Mouse (Mus musculus) monocyte, adult 5-6 weeks (primary cell): ENCODE data around the gene Crim1. TPM values are rescaled to one million over a fixed set of nuclear protein-coding genes. Genes with fewer than 3 reads are reported as not detected.
A peak's percentile ranks its signal among the peaks of the same experiment; 100 is the strongest.

ENCODE experiments used
- ATAC-seq: fragments of 153-309, 156-312 bp; replicated peaks from 2 replicates; pipeline ENCODE4 v1.8.0; 2017; ENCODE audit warnings: mild to moderate bottlenecking; ENCODE audit not compliant: low TSS enrichment, insufficient number of reproducible peaks, severe bottlenecking, poor library complexity, low FRiP score
- total RNA-seq: library from RNA; stranded (forward); fragments of 200-1000, 200-491, 200-594 nt; gene quantifications from 3 replicates; pipeline ENCODE4 v1.2.3, GENCODE M21; 2017

Gene Crim1
- total RNA-seq, 1 experiment from 2014 or later = 10.1 TPM

DNA sequence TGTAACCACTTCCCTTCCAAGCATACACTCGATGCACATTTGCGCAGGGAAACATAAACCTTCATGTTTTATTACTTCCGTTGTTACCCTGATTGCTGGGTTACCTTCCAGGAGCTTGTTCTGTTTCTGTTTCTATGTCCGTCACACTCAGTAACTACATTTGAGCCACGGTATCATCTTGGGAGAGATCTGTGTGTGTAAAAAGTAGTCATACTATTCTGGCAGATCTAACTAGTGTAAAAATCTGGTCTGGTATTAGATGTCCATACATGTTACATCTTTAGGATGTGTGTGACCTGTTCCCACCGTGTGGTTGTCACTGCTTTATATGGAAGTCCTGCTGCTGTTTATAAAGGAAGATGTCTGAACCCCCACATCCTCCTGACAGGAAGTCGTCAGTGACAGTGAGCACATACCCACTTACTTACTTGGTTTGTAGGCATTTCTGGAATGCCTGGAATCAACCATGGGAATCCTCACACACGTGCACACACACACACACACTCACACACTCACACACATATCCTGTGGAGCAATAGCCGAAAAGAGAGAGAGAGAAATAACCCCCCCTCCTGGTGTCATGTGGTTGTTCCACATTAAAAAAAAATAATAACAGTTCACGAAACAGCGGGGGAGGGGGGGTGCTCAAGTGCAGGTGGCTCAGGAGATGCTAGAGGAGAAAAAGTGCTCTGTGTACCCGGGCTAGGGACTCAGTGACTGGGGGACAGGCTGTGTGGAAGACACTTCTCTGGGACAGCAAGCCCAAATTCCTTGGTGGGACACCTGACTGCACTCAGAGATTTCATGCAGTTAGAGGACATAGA is 151.8 kb downstream of the Crim1 start:
- peak; percentile 42; the same call in 1 of the 2 replicates for ATAC-seq

DNA sequence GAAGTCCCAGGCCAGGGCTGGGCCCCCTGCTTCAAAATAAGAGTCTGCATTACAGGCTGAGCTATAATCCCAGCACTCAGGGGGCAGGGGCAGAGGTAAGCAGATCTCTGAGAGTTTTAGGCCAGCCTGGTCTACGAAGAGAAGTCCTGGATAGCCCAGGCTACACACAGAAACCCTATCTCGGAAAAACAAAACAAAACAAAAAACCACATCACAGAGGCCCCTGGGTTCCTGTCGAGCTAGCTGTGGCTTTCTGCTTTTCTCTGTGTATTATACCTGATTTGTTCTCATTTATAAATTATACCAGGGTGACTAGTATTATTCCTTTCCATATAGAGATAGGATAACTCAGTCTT is 152.4 kb downstream of the Crim1 start:
- ATAC-seq = no peak

GRCm38 (mm10) chr17:78354411-78354810 is 154.4 kb downstream of the Crim1 start:
- ATAC-seq = no peak

GRCm38 (mm10) chr17:78354871-78355270 is 154.8 kb downstream of the Crim1 start:
- ATAC-seq = no peak

DNA sequence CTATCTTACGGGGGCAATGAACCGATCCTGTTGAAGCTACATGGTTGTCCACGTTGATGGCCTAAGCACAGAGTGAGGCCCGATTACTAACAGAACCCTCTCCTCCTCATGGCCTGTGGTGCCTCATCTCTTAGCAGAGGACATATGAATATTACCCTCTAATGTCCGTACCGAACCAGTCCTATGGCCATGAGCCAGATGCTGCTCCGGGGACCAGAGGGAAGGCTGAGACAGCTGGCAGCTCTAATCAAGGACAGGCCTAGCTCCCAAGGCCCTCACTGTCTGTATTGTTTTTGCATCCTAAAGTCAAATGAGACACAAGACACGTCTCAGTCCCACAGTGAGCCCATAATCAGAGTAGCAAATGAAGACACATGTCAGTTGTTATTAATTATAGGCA is 155.6 kb downstream of the Crim1 start:
- ATAC-seq = no peak

GRCm38 (mm10) chr17:78357753-78358152 is 157.7 kb downstream of the Crim1 start:
- ATAC-seq = no peak

- ATAC-seq = no peak
Measured at GRCm38 (mm10) chr17:78358251-78358726, 158.2 kb downstream of the Crim1 start.

- peak; percentile 82 for ATAC-seq
Measured at GRCm38 (mm10) chr17:78361939-78362728, 162.1 kb downstream of the Crim1 start.

DNA sequence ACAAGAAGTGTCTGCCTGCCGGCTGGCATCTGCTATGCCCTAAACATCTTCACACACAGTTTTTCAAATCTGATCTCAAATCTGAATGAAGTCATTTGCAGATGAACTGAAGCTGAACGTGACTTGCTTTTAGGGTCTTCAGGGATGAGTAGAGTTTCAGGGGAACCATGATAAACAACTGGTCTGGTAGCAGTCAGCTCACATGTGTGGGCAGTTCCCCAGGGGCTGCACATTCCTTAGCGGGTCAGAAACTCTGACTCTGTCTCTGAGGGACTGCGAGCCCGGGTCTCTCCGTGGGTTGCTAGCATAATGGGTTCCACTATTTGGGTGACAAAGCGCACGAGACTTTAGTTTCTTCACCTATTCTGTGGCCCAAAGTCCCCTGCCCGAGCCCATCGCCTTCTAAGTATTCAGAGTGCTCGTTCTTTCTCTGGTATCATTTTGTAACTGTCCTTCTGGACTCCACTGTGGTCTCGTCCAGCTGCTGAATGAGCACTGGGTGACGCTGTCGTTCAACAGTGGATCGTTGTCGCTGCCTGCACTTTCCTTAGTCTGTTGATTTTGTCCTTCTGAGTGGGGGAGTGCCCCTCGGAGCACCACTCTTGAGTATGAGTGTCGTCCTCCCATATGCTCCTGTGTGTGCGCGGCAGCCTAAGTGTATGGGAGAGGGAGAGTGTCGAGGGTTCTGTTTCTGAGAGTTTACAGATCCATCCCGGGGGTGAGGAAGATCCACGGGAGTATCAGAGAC is 164.7 kb downstream of the Crim1 start:
- ATAC-seq = no peak

- ATAC-seq = no peak
Measured at GRCm38 (mm10) chr17:78366070-78366469, 166.0 kb downstream of the Crim1 start.

GRCm38 (mm10) chr17:78368481-78368880 is 168.4 kb downstream of the Crim1 start:
- no peak for ATAC-seq

DNA sequence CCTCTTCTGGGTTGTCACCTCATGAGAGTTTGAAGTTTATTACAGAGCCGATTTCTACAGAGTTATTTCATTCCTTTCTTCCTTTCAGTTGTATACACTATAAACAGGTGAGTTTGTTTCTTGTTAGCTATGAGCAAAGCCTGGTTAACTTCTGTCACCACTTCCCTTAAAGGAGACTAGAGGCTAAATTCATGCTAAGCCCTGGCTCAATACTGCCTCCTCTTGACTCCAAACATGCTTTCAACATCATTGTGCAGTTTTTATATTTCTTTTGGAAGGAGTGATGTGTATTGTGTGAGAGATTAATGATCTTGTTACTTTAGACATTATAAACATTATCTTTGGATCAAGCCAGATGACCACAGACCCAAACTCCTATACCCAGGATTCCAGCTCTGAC is 170.4 kb downstream of the Crim1 start:
- no peak for ATAC-seq

GRCm38 (mm10) chr17:78373174-78373573 is 173.1 kb downstream of the Crim1 start:
- ATAC-seq = no peak

GRCm38 (mm10) chr17:78373849-78374248 is 173.8 kb downstream of the Crim1 start:
- peak; percentile 36; the same call in 1 of the 2 replicates for ATAC-seq

- ATAC-seq = no peak
Measured at GRCm38 (mm10) chr17:78374756-78375155, 174.7 kb downstream of the Crim1 start.

GRCm38 (mm10) chr17:78376587-78376986 is 176.5 kb downstream of the Crim1 start:
- no peak for ATAC-seq

- ATAC-seq = no peak
Measured at GRCm38 (mm10) chr17:78379079-78379729, 179.2 kb downstream of the Crim1 start.

GRCm38 (mm10) chr17:78379730-78380245 is 179.7 kb downstream of the Crim1 start:
- no peak for ATAC-seq
